Mouse (Mus musculus): ENCODE results near the gene Adamts14. TPM values are rescaled to one million over a fixed set of nuclear protein-coding genes. Genes with fewer than 3 reads are reported as not detected.

Gene Adamts14
- polyA plus RNA-seq, 1 experiment from 2014 or later: 0.28 TPM

GRCm38 (mm10) chr10:61174711-61175441 lies 98.4 kb downstream of the Adamts14 start:
- H3K4me1 ChIP-seq (replicated peaks): no peaks in the 10 kb centered on the region; the same call in 1 of the 2 replicates
- no peaks in the 10 kb centered on the region for H3K36me3 ChIP-seq
- 52% methylated on average over 13 of the region's 13 CpGs for WGBS
- H3K9ac ChIP-seq (replicated peaks): no peak overlapping the region
- no peak overlapping the region for H3K27ac ChIP-seq
- H3K4me2 ChIP-seq (replicated peaks): no peak overlapping the region
- no peak for ATAC-seq
- no peaks in the 10 kb centered on the region for H3K27me3 ChIP-seq
- no peaks in the 10 kb centered on the region for H3K9me3 ChIP-seq
- H3K4me3 ChIP-seq (replicated peaks): no peak overlapping the region

DNA sequence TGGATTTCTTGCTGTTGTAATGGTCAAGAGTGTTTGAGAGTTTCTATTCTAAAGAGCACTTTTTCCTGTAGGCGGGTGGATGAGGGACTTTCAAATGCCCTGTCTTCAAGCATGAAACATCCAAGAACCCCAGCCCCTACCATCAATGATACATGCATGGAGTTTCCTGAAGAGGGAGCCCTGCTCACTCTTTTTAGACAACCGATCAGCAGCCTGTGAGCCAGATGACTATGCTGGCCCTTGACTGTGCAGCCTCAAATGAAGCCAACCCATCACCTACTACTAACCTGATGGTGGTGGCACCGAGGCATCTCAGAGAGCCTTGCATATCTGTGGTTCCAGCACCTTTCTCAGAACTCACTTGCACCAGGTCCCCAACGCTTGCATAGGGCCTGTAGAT lies 100.7 kb downstream of the Adamts14 start:
- Histone ChIP-seq H3K27ac (no peak overlapping the region), H3K4me2 (replicated peaks) (no peak overlapping the region), H3K27me3 (no peaks in the 10 kb centered on the region), H3K36me3 (no peaks in the 10 kb centered on the region), H3K9me3 (no peaks in the 10 kb centered on the region), H3K9ac (replicated peaks) (no peak overlapping the region), H3K4me3 (replicated peaks) (no peak overlapping the region), H3K4me1 (replicated peaks) (no peaks in the 10 kb centered on the region; the same call in 1 of the 2 replicates)
- WGBS: 82% methylated on average over 4 of the region's 4 CpGs
- no peak for ATAC-seq

- Histone ChIP-seq H3K4me2 (replicated peaks) (no peak within 1 kb of the TSS), H3K27me3 (no peaks in the 10 kb centered on the region), H3K9me3 (no peaks in the 10 kb centered on the region), H3K36me3 (no peaks in the 10 kb centered on the region), H3K4me1 (replicated peaks) (no peaks in the 10 kb centered on the region; the same call in 1 of the 2 replicates), H3K27ac (no peak within 1 kb of the TSS), H3K4me3 (replicated peaks) (no peak within 1 kb of the TSS), H3K9ac (replicated peaks) (no peak within 1 kb of the TSS)
- 77% methylated on average over 3 of the region's 3 CpGs for WGBS
- ATAC-seq: no peak
Measured at GRCm38 (mm10) chr10:61171654-61172053, 101.6 kb downstream of the Adamts14 start, which contains the start of gene Tbata. Gene Tbata (plus strand): TSS chr10:61171954.

- WGBS: 57% methylated on average over 2 of the region's 2 CpGs
- ATAC-seq: no peak
- no peaks in the 10 kb centered on the region for H3K4me1 ChIP-seq (replicated peaks)
- H3K9ac ChIP-seq (replicated peaks): no peak overlapping the region
- H3K9me3 ChIP-seq: no peaks in the 10 kb centered on the region
- no peak overlapping the region for H3K27ac ChIP-seq
- H3K4me3 ChIP-seq (replicated peaks): no peak overlapping the region
- no peak overlapping the region for H3K4me2 ChIP-seq (replicated peaks)
- no peaks in the 10 kb centered on the region for H3K36me3 ChIP-seq
- no peaks in the 10 kb centered on the region for H3K27me3 ChIP-seq
Measured at GRCm38 (mm10) chr10:61168393-61168792, 104.8 kb downstream of the Adamts14 start.

GRCm38 (mm10) chr10:61167333-61168096 lies 105.7 kb downstream of the Adamts14 start:
- no peak overlapping the region for H3K4me2 ChIP-seq (replicated peaks)
- H3K27ac ChIP-seq: no peak overlapping the region
- H3K4me3 ChIP-seq (replicated peaks): no peak overlapping the region
- no peaks in the 10 kb centered on the region for H3K4me1 ChIP-seq (replicated peaks)
- H3K9me3 ChIP-seq: no peaks in the 10 kb centered on the region
- no peak for ATAC-seq
- no peak overlapping the region for H3K9ac ChIP-seq (replicated peaks)
- no peaks in the 10 kb centered on the region for H3K27me3 ChIP-seq
- no peaks in the 10 kb centered on the region for H3K36me3 ChIP-seq
- 75% methylated on average over 9 of the region's 9 CpGs for WGBS

GRCm38 (mm10) chr10:61162366-61162765 lies 110.9 kb downstream of the Adamts14 start:
- Histone ChIP-seq H3K27ac (no peak overlapping the region), H3K4me1 (replicated peaks) (no peaks in the 10 kb centered on the region), H3K9ac (replicated peaks) (no peak overlapping the region), H3K9me3 (no peaks in the 10 kb centered on the region), H3K36me3 (no peaks in the 10 kb centered on the region), H3K27me3 (no peaks in the 10 kb centered on the region), H3K4me3 (replicated peaks) (no peak overlapping the region), H3K4me2 (replicated peaks) (no peak overlapping the region)
- WGBS: 72% methylated on average over 3 of the region's 3 CpGs
- ATAC-seq: no peak

DNA sequence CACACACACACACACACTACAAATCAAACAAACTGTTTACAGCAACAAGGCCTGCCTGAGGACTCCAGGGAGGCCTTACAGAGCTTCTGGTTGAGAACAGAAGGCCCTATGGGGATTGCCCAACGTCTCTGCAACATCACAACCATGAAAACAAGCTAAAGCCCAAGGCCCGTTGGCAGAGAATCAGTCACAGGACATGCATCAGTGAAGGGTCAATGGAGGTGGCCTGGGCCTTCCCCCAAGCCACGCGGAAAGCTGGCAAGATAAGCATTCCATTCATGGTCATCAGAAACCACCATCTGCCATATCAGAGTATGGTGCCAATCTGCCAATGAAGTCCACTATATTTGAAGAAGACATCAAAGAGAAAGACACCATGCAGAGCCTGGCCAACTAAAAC lies 112.6 kb downstream of the Adamts14 start:
- Histone ChIP-seq H3K27me3 (no peaks in the 10 kb centered on the region), H3K36me3 (no peaks in the 10 kb centered on the region), H3K4me2 (replicated peaks) (no peak overlapping the region), H3K4me3 (replicated peaks) (no peak overlapping the region), H3K27ac (no peak overlapping the region), H3K4me1 (replicated peaks) (no peaks in the 10 kb centered on the region), H3K9me3 (no peaks in the 10 kb centered on the region), H3K9ac (replicated peaks) (no peak overlapping the region)
- WGBS: 78% methylated on average over 4 of the region's 4 CpGs
- no peak for ATAC-seq

DNA sequence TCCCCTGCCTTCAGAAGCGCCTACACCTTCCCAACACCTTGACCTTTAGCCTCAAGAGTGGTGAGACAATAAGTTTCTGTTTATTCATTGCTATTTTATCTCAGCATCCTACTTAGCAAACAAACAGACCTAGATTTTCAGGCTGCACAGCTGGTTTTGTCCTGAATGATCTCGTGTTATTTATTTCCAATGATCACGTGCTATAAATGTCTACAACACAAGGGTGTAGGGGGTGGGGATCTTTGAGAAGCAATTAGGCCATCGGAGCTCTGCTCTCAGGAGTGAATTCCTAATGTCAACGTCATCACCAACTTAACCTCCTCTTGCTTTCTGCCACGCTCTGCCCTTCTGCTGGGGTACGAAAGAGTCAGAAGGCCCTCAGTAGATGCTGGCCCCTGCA lies 113.1 kb downstream of the Adamts14 start:
- Histone ChIP-seq H3K4me3 (replicated peaks) (no peak overlapping the region), H3K4me1 (replicated peaks) (no peaks in the 10 kb centered on the region), H3K27ac (no peak overlapping the region), H3K27me3 (no peaks in the 10 kb centered on the region), H3K9me3 (no peaks in the 10 kb centered on the region), H3K9ac (replicated peaks) (no peak overlapping the region), H3K36me3 (no peaks in the 10 kb centered on the region), H3K4me2 (replicated peaks) (no peak overlapping the region)
- WGBS: 89% methylated on average over 7 of the region's 7 CpGs
- no peak for ATAC-seq

- Histone ChIP-seq H3K9ac (replicated peaks) (no peak overlapping the region), H3K36me3 (no peaks in the 10 kb centered on the region), H3K9me3 (no peaks in the 10 kb centered on the region), H3K4me3 (replicated peaks) (no peak overlapping the region), H3K27ac (no peak overlapping the region), H3K4me2 (replicated peaks) (no peak overlapping the region), H3K4me1 (replicated peaks) (no peaks in the 10 kb centered on the region), H3K27me3 (no peaks in the 10 kb centered on the region)
- WGBS: 93% methylated on average over 3 of the region's 3 CpGs
- no peak for ATAC-seq
Measured at GRCm38 (mm10) chr10:61158594-61158993, 114.6 kb downstream of the Adamts14 start.

GRCm38 (mm10) chr10:61156453-61156852 lies 116.8 kb downstream of the Adamts14 start:
- Histone ChIP-seq H3K27ac (no peak overlapping the region), H3K4me3 (replicated peaks) (no peak overlapping the region), H3K9me3 (no peaks in the 10 kb centered on the region), H3K27me3 (no peaks in the 10 kb centered on the region), H3K36me3 (no peaks in the 10 kb centered on the region), H3K4me1 (replicated peaks) (no peaks in the 10 kb centered on the region), H3K9ac (replicated peaks) (no peak overlapping the region), H3K4me2 (replicated peaks) (no peak overlapping the region)
- 92% methylated on average over 2 of the region's 2 CpGs for WGBS
- ATAC-seq: no peak

- Histone ChIP-seq H3K27me3 (no peaks in the 10 kb centered on the region), H3K9me3 (no peaks in the 10 kb centered on the region), H3K4me3 (replicated peaks) (no peak overlapping the region), H3K9ac (replicated peaks) (no peak overlapping the region), H3K27ac (no peak overlapping the region), H3K36me3 (no peaks in the 10 kb centered on the region), H3K4me2 (replicated peaks) (no peak overlapping the region), H3K4me1 (replicated peaks) (no peaks in the 10 kb centered on the region)
- no peak for ATAC-seq
- 88% methylated on average over 3 of the region's 3 CpGs for WGBS
Measured at GRCm38 (mm10) chr10:61155611-61156010, 117.6 kb downstream of the Adamts14 start.

GRCm38 (mm10) chr10:61152131-61152530 lies 121.1 kb downstream of the Adamts14 start:
- no peak overlapping the region for H3K4me2 ChIP-seq (replicated peaks)
- no peak overlapping the region for H3K9ac ChIP-seq (replicated peaks)
- no peak for ATAC-seq
- no peaks in the 10 kb centered on the region for H3K9me3 ChIP-seq
- no peaks in the 10 kb centered on the region for H3K36me3 ChIP-seq
- no peak overlapping the region for H3K27ac ChIP-seq
- no peaks in the 10 kb centered on the region for H3K4me1 ChIP-seq (replicated peaks)
- no peaks in the 10 kb centered on the region for H3K27me3 ChIP-seq
- no peak overlapping the region for H3K4me3 ChIP-seq (replicated peaks)
